Mouse (Mus musculus) monocyte, adult 2 months (primary cell): ENCODE measurements around the gene Tmem102.

Experiments
- DNase-seq, 2 experiments: peaks; one replicate each; pipeline ENCODE4 v3.0.0; 2022; ENCODE audit warnings: low spot score in 2 of 2, low read depth in 1 of 2

Tmem102 gene

GRCm38 (mm10) chr11:69758971-69759721, 46.3 kb downstream of the Tmem102 start:
- peak in 1 of 2 experiments; percentile 32 for DNase-seq

- peak; percentile 95 to 98 for DNase-seq
These were observed 46.9 kb downstream of the Tmem102 start, which contains the start of gene Polr2a for GRCm38 (mm10) chr11:69758478-69758970. TSS of gene Polr2a (minus strand) at chr11:69758637.

- DNase-seq = peak; percentile 78 to 92
These were observed 47.4 kb downstream of the Tmem102 start for GRCm38 (mm10) chr11:69758090-69758456.

DNA sequence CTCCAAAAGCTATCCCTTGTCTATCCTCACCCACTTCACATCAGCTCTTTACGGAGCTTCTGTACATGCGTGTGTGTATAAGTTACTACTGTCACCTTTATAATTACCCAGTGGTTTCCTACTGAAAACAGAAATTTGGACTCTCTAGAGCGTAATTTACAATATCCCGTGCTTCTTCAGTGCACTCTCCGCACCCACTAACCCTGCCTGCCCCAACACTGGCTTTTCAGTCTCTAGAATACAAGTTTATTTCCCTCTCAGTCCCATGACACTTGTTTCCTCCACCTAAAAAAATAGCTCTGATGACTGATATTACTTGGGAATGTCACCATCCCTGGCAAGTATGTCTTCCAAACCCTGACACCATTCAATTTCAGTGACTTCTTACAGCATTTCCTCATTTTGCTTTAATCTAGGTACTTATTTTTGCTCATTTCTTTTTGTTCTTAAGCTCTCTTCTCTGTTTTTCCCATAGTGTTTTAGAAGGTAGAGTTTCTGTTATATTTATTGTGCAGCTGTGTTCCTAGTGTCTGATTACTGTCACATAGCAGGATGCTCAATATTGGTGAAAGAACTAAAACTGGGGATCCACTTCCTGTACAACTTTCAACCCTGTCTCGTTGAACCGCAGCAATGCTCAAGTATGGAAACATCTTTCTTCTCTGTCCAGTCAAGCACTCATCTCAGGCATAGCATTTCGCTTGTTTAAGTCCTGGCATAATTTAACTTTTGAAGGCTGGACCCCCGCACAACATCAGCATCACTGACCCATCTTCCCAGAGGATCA, 47.9 kb downstream of the Tmem102 start:
- DNase-seq = no peak

DNA sequence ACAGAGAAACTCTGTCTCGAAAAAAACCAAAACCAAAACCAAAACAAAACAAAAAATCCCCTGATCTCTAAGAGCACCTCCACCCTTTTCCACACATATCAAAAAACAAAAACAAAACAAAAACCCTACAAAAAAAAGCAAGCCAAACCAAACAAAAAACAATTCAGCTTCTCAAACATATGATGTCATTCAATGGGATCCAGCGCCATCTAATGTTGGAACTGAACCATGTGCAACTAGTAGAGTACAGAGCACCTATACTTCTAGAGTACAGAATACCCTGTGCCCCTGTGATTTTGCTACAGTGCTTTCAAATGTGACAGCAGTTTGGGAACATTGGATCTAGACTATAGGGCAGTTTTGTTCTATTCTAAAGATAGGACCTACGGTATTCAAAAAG, 50.7 kb downstream of the Tmem102 start:
- no peak for DNase-seq

DNA sequence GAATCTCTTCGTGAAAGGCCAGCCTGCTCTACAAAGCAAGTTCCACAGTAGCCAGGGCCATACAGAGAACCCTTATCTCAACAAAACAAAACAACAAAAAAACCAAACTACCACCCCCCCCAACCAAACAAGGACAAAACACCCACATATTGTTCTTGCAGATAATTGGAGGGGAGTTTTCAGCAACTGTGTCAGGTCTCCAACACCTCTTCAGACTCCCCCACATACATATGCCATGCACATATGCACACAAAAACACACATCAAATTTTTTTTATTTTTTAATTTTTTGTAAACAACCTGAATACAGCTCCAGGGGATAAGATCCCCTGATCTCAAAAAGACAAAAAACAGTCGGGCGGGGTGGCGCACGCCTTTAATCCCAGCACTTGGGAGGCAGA, 51.2 kb downstream of the Tmem102 start:
- DNase-seq = no peak
